Mouse (Mus musculus) liver, adult 2 months (tissue): ENCODE measurements around the gene Secisbp2l.

ENCODE experiments used
- CTCF ChIP-seq: fragments of 200-500 bp; IDR thresholded peaks from 2 replicates; pipeline ENCODE4 v1.5.1; 2011; ENCODE audit warnings: low read depth, low read length, control low read depth
- POLR2A ChIP-seq: fragments of 200-500 bp; IDR thresholded peaks from 2 replicates; pipeline ENCODE4 v1.6.1; 2011; ENCODE audit warnings: low read length, control low read depth; ENCODE audit not compliant: insufficient read depth; ENCODE audit errors: extremely low read depth

DNA sequence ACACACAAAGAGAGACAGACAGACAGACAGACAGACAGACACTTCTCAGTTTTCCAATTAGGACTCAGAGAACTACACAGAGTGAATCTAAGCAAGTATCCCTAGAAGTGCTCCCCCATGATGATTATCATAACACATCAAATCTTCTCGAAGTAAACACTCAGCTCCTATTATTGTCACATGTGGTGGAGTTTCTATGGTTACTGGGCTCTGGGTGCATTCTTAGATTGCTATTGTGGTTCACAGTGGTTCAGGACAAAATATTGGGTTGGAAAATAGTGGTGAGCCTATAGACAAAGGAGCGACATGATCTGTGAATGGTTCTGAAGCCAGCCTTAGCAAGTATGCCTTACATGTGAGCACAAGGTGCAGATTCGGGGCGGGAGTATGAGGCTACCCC is 19.3 kb upstream of the Secisbp2l start:
- TF ChIP-seq POLR2A: no peak
- TF ChIP-seq CTCF: no peak
